Mouse (Mus musculus): ENCODE data around the gene Otud7b. TPM values are rescaled to one million over a fixed set of nuclear protein-coding genes. Genes with fewer than 3 reads are reported as not detected.
A peak's percentile ranks its signal among the peaks of the same experiment; 100 is the strongest.

Otud7b gene
- polyA plus RNA-seq, 1 experiment from 2014 or later = 7.4 TPM

- H3K27me3 ChIP-seq (ENCODE audit: insufficient read depth, low read length) = no peaks in the 10 kb centered on the region
- H3K4me1 ChIP-seq (ENCODE audit: insufficient read depth) = no peaks in the 10 kb centered on the region; the same call in 1 of the 2 replicates
- no peaks in the 10 kb centered on the region for H3K9me3 ChIP-seq (ENCODE audit: low read length)
- H3K27ac ChIP-seq (ENCODE audit: low read depth) = no peak overlapping the region
- WGBS (ENCODE audit: insufficient replicate concordance) = 69% methylated on average over 3 of the region's 3 CpGs
- ATAC-seq (no peak), DNase-seq (no peak)
- TF ChIP-seq CTCF (IDR thresholded peaks at IDR 0.05; ENCODE audit: low read depth) = no peak
- TF ChIP-seq EP300 (IDR thresholded peaks at IDR 0.05; ENCODE audit: low read depth) = no peak
- H3K9ac ChIP-seq (replicated peaks) = no peak overlapping the region
- no peak overlapping the region for H3K4me2 ChIP-seq (ENCODE audit: low read depth, low read length)
- no peak overlapping the region for H3K4me3 ChIP-seq (ENCODE audit: low read depth, low read length)
- H3K36me3 ChIP-seq (replicated peaks; ENCODE audit: insufficient read depth, low read length) = peaks cover under 1% of the 10 kb centered on the region
These were observed 30.7 kb downstream of the Otud7b start for GRCm38 (mm10) chr3:96135011-96135410.

- no peaks in the 10 kb centered on the region for H3K9me3 ChIP-seq (ENCODE audit: low read length)
- H3K9ac ChIP-seq (replicated peaks) = no peak overlapping the region
- no peaks in the 10 kb centered on the region for H3K27me3 ChIP-seq (ENCODE audit: insufficient read depth, low read length)
- H3K36me3 ChIP-seq (replicated peaks; ENCODE audit: insufficient read depth, low read length) = peaks cover 45% of the 10 kb centered on the region
- WGBS (ENCODE audit: insufficient replicate concordance) = 8% methylated on average over 5 of the region's 5 CpGs
- H3K4me1 ChIP-seq (ENCODE audit: insufficient read depth) = no peaks in the 10 kb centered on the region
- H3K27ac ChIP-seq (ENCODE audit: low read depth) = no peak overlapping the region
- TF ChIP-seq EP300 (IDR thresholded peaks at IDR 0.05; ENCODE audit: low read depth) = no peak
- peak; percentile 87 for TF ChIP-seq CTCF (IDR thresholded peaks at IDR 0.05; ENCODE audit: low read depth)
- no peak overlapping the region for H3K4me3 ChIP-seq (ENCODE audit: low read depth, low read length)
- DNase-seq (peak; percentile 35), ATAC-seq (0 out of 2 replicates have a peak, but pooled peaks have one; percentile 15)
- no peak overlapping the region for H3K4me2 ChIP-seq (ENCODE audit: low read depth, low read length)
These were observed 43.6 kb downstream of the Otud7b start for GRCm38 (mm10) chr3:96147950-96148349.

- 69% methylated on average over 7 of the region's 7 CpGs for WGBS (ENCODE audit: insufficient replicate concordance)
- peaks cover 49% of the 10 kb centered on the region for H3K36me3 ChIP-seq (replicated peaks; ENCODE audit: insufficient read depth, low read length)
These were observed 47.5 kb downstream of the Otud7b start for GRCm38 (mm10) chr3:96151836-96152235.

GRCm38 (mm10) chr3:96152611-96153010 is 48.3 kb downstream of the Otud7b start:
- WGBS (ENCODE audit: insufficient replicate concordance) = 89% methylated on average over 5 of the region's 5 CpGs
- Histone ChIP-seq H3K4me2 (ENCODE audit: low read depth, low read length) (no peak overlapping the region), H3K27me3 (ENCODE audit: insufficient read depth, low read length) (no peaks in the 10 kb centered on the region), H3K4me3 (ENCODE audit: low read depth, low read length) (no peak overlapping the region), H3K9me3 (ENCODE audit: low read length) (no peaks in the 10 kb centered on the region), H3K36me3 (replicated peaks; ENCODE audit: insufficient read depth, low read length) (peaks cover 49% of the 10 kb centered on the region), H3K4me1 (ENCODE audit: insufficient read depth) (no peaks in the 10 kb centered on the region), H3K9ac (replicated peaks) (no peak overlapping the region), H3K27ac (ENCODE audit: low read depth) (no peak overlapping the region)
- DNase-seq = no peak
- no peak for ATAC-seq
- TF ChIP-seq EP300 (IDR thresholded peaks at IDR 0.05; ENCODE audit: low read depth) (no peak), CTCF (IDR thresholded peaks at IDR 0.05; ENCODE audit: low read depth) (no peak)

More at GRCm38 (mm10) chr3:96151836-96152235, 47.5 kb downstream of the Otud7b start:
- no peak overlapping the region for H3K9ac ChIP-seq (replicated peaks)
- H3K9me3 ChIP-seq (ENCODE audit: low read length) = no peaks in the 10 kb centered on the region
- no peak for ATAC-seq
- no peak for DNase-seq
- TF ChIP-seq CTCF (IDR thresholded peaks at IDR 0.05; ENCODE audit: low read depth) (no peak), EP300 (IDR thresholded peaks at IDR 0.05; ENCODE audit: low read depth) (no peak)
- no peaks in the 10 kb centered on the region for H3K4me1 ChIP-seq (ENCODE audit: insufficient read depth)
- no peak overlapping the region for H3K27ac ChIP-seq (ENCODE audit: low read depth)
- H3K4me2 ChIP-seq (ENCODE audit: low read depth, low read length) = no peak overlapping the region
- H3K27me3 ChIP-seq (ENCODE audit: insufficient read depth, low read length) = no peaks in the 10 kb centered on the region
- no peak overlapping the region for H3K4me3 ChIP-seq (ENCODE audit: low read depth, low read length)

GRCm38 (mm10) chr3:96155501-96155900 is 51.2 kb downstream of the Otud7b start:
- no peaks in the 10 kb centered on the region for H3K27me3 ChIP-seq (ENCODE audit: insufficient read depth, low read length)
- WGBS (ENCODE audit: insufficient replicate concordance) = 81% methylated on average over 8 of the region's 8 CpGs
- peaks cover 10% of the 10 kb centered on the region for H3K4me1 ChIP-seq (ENCODE audit: insufficient read depth)
- TF ChIP-seq CTCF (IDR thresholded peaks at IDR 0.05; ENCODE audit: low read depth) = no peak
- H3K27ac ChIP-seq (ENCODE audit: low read depth) = no peak overlapping the region
- ATAC-seq (no peak), DNase-seq (no peak)
- H3K4me2 ChIP-seq (ENCODE audit: low read depth, low read length) = no peak overlapping the region
- H3K9ac ChIP-seq (replicated peaks) = no peak overlapping the region
- no peaks in the 10 kb centered on the region for H3K9me3 ChIP-seq (ENCODE audit: low read length)
- peaks cover 44% of the 10 kb centered on the region for H3K36me3 ChIP-seq (replicated peaks; ENCODE audit: insufficient read depth, low read length)
- no peak overlapping the region for H3K4me3 ChIP-seq (ENCODE audit: low read depth, low read length)

- peak; percentile 57 for ATAC-seq
- Histone ChIP-seq H3K4me2 (ENCODE audit: low read depth, low read length) (peak overlapping the region; percentile 82), H3K9me3 (ENCODE audit: low read length) (no peaks in the 10 kb centered on the region), H3K4me1 (ENCODE audit: insufficient read depth) (peaks cover 19% of the 10 kb centered on the region), H3K27ac (ENCODE audit: low read depth) (peak overlapping the region; percentile 77), H3K4me3 (ENCODE audit: low read depth, low read length) (no peak overlapping the region), H3K27me3 (ENCODE audit: insufficient read depth, low read length) (peaks cover 21% of the 10 kb centered on the region; the same call in 1 of the 2 replicates), H3K9ac (replicated peaks) (0 out of 2 replicates have a peak overlapping the region, but pooled peaks have one; percentile 21), H3K36me3 (replicated peaks; ENCODE audit: insufficient read depth, low read length) (peaks cover 9% of the 10 kb centered on the region)
- TF ChIP-seq CTCF (IDR thresholded peaks at IDR 0.05; ENCODE audit: low read depth) = no peak
- TF ChIP-seq EP300 (IDR thresholded peaks at IDR 0.05; ENCODE audit: low read depth) = 0 out of 2 replicates have a peak, but pooled peaks have one; percentile 4
- no peak for DNase-seq
- 55% methylated on average over 4 of the region's 4 CpGs for WGBS (ENCODE audit: insufficient replicate concordance)
These were observed 55.5 kb downstream of the Otud7b start for GRCm38 (mm10) chr3:96159820-96160219.
